Mouse (Mus musculus) CH12.LX (cell line): ENCODE measurements around the gene Klhl29.

Source experiments
- CHD1 ChIP-seq: IDR thresholded peaks from 2 replicates; pipeline ENCODE4 v1.6.1; 2012; ENCODE audit warnings: low read depth, low read length, improper control_type of control experiment, inconsistent platforms
- CHD2 ChIP-seq: IDR thresholded peaks from 2 replicates; pipeline ENCODE4 v1.6.1; 2011; ENCODE audit warnings: low read length, improper control_type of control experiment
- CTCF ChIP-seq, 2 experiments: IDR thresholded peaks in 1 of 2; conservative IDR thresholded peaks in 1 of 2; 2 replicates each; pipeline ENCODE4 v1.5.1; 2011 to 2012; ENCODE audit warnings: low read depth in 2 of 2, low read length in 2 of 2, improper control_type of control experiment in 1 of 2, inconsistent platforms in 1 of 2, mild to moderate bottlenecking in 1 of 2, moderate library complexity in 1 of 2
- EP300 ChIP-seq: IDR thresholded peaks from 2 replicates; pipeline ENCODE4 v1.6.1; 2011; ENCODE audit warnings: low read length, improper control_type of control experiment
- IRF4 ChIP-seq: IDR thresholded peaks from 2 replicates; pipeline ENCODE4 v1.6.1; 2014; ENCODE audit warnings: low read depth, mild to moderate bottlenecking, inconsistent platforms, low read length, improper control_type of control experiment
- RCOR1 ChIP-seq: conservative IDR thresholded peaks from 2 replicates; pipeline ENCODE4 v1.6.1; 2012; ENCODE audit warnings: low read depth, mild to moderate bottlenecking, inconsistent platforms, low read length, improper control_type of control experiment
- UBTF ChIP-seq: IDR thresholded peaks from 2 replicates; pipeline ENCODE4 v1.6.1; 2012; ENCODE audit warnings: low read depth, mild to moderate bottlenecking, inconsistent platforms, low read length, improper control_type of control experiment, moderate library complexity

- no peak for TF ChIP-seq CHD1
- TF ChIP-seq RCOR1: no peak
- TF ChIP-seq CHD2: no peak
- no peak for TF ChIP-seq EP300
- TF ChIP-seq CTCF (conservative IDR thresholded peaks at IDR 0.05 in 1 of 2, IDR thresholded peaks at IDR 0.05 in 1 of 2; ENCODE audit: low read depth in 2 of 2, low read length in 2 of 2): no peak
- TF ChIP-seq UBTF: no peak
- no peak for TF ChIP-seq IRF4
These were observed 256.2 kb downstream of the Klhl29 start for GRCm38 (mm10) chr12:5119286-5119685.
